Mouse (Mus musculus) right cerebral cortex, adult 2 months (tissue): ENCODE data around the gene Olfr1082.
"Not testable (repeated sequence)": the region's sequence is repeated elsewhere in the genome, so short reads cannot be mapped to it uniquely, and the experiment has no call there.

ENCODE experiments used
- DNase-seq, 2 experiments: peaks; one replicate each; pipeline ENCODE4 v3.0.0; 2021 to 2022; ENCODE audit warnings: low spot score in 2 of 2

Olfr1082 gene

GRCm38 (mm10) chr2:86598866-86599265 lies at the start of gene Olfr1082:
Olfr1082 (minus strand) TSS chr2:86598966.
- not testable (repeated sequence) for DNase-seq

- DNase-seq: not testable (repeated sequence)
These were observed 40.9 kb upstream of the Olfr1082 start, which contains the start of gene Olfr1084 for GRCm38 (mm10) chr2:86639625-86640024. Olfr1084 (minus strand) TSS chr2:86639725.

- DNase-seq: not testable (repeated sequence)
These were observed 40.6 kb downstream of the Olfr1082 start, which contains the start of gene Olfr1080 for GRCm38 (mm10) chr2:86558135-86558534. Olfr1080 (minus strand) TSS chr2:86558235.
